Mouse (Mus musculus): ENCODE measurements around the gene Saysd1.

The Saysd1 gene

DNA sequence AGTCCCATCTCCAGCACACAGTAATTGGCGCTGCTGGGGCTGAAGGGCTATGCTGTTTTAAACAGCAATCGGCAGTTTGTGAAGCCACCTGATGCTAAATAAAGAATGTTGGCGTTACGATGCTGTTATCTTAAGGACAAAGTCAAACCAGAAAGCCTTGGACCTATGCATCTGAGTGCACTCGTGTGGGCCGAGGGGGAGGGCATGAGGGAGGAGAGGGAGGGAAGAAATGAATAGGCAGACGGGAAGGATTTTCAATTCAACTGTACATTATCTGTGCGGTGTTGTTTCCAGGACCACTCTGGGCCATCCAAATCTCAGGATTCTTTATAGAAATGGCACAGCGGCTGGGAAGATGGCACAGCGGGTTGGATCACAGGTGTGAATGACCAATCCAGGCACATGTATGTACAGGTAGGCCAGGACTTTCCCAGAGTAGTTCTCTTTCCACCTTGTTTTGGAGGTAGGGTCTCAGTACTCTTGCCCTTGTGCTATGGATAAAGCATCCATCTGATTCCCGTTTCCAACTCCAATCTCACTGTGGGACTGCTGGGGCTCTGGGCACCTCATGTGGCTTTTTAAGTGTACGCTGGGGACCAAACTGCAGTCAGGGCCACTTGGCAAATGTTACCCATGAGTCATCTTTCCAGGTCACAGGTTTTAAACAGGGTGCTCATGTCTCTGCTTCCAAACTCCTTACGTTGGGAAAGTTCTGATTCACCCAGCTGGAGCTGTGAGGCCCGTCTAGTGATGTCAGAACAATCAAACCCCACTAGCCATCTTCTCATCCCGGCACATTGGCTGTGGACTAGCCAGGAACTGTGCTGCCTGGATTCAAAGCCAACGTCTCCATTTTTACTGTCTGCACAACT, at the start of gene Saysd1:
Saysd1 (minus strand) TSS at position 51 of the 872 bp plus-strand sequence.
- no peak for DNase-seq

DNA sequence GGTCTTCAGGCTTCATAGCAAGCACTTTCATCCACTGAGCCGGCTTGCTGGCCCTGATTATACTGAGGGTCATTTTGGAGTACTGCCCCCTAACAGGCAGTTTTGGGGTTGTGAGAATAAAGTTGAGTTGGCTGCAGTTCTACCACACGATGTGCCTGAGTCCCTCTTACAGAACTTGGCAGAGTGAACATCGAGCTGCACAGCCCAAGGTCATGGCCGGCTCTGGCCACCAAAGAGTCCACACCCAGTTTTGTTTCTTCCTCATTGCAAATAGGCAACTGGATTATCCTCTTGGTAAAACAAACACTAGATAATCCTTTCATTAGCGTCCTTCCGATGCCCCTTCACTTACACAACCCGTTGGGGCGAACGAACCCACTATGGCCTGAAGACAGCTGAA, 47.1 kb upstream of the Saysd1 start:
- no peak for DNase-seq

DNA sequence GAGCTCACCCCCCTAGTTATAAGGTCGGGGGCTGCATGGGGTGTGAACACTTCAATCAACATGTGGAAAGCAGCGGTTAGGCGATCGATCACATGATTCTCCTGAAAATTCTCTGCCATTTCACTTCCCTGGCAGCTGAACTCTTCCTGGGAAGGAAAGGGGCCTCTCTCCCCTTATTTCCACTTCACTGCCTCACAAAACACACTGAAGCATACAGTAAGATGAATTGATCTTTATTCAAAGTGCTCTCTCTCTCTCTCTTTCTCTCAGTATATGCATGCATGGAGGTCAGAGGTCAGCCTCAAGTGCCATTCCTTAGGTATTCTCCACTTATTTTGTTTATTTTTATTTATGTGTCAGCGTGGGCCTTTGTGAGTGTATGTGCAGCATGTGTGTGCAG, 45.4 kb upstream of the Saysd1 start:
- no peak for DNase-seq

DNA sequence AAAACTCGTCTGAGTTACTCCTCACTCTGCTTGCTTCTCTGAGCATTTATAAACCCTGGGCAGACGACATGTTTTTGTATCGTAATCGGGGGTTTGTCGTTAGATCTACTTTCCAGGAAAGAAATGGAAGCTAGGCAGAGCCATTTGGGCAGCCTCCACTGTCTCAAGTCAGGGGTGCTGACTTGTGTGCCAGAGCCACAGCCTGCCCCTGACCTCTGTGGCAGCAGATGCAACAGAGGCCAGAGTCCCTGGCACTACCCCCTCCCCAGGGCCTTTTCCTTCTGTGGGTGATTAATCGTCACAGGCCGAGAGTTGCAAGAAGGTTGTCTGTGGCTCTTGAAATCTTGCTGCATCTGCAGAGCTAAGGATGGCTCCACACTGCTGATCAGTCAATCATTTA, 44.3 kb upstream of the Saysd1 start:
- no peak for DNase-seq

DNA sequence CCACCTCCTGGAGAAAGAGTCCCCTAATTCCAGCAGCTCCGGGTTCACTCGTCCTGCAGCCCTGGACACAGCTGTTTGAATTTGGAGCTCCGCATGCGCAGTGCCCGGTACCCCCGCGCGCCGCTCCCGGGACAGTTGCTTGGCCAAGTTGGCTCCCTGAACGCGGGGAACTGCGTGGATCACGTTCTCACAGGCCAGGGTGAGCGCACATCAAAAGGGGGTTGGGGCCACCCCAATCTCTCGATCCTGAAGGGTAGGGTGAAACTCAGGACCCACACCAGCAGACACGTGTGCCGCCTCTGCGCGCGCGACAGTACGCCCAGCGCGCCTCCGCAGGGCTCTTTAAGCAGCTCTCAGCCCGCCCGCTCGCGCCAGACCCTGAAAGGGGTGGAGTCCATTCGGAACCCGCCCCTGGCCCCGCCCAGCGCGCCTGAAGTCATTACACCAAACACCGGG, 43.2 kb upstream of the Saysd1 start, which contains the start of gene Kcnk5:
Kcnk5 (minus strand) TSS at position 344 of the 456 bp plus-strand sequence.
- DNase-seq: peak; percentile 57

DNA sequence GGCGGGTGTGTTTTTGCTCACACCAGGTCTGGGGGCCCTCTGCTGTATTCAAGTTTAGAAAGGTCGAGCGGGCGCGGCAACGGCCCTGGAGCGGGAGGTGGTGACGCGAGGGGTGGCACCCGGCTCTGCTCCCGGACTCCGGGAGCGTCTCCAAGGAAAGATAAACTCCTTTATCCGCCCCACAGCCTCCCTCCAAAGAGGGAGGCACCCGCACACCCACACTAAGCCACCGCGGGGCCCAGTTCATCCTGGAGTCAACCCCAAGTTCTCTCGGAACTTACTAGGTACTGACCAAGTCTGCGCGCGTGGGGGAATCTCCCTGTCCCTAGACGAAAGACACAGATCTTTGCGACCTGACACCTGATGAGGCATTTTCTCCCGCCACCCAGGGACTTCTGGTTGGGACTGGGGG, 42.4 kb upstream of the Saysd1 start:
- no peak for DNase-seq

DNA sequence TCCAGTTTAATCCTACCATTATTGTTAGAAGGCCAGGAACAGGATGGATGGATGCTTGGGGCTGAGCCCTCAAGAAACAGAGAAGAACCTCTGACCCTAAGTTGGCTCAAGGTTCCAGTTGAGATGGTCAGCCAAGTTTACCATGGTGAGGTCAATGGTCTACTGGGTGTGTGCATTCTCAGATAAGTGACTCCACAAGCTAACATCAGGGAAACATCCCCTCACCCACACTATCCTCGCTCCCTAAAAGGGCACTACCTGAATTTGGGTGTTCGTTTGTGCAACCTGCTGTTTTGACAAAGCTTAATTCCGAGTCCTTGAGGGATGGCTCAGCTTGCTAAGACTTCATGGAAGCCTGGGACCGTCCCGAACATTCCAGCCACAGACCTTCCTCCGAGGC, 42.0 kb upstream of the Saysd1 start:
- no peak for DNase-seq

DNA sequence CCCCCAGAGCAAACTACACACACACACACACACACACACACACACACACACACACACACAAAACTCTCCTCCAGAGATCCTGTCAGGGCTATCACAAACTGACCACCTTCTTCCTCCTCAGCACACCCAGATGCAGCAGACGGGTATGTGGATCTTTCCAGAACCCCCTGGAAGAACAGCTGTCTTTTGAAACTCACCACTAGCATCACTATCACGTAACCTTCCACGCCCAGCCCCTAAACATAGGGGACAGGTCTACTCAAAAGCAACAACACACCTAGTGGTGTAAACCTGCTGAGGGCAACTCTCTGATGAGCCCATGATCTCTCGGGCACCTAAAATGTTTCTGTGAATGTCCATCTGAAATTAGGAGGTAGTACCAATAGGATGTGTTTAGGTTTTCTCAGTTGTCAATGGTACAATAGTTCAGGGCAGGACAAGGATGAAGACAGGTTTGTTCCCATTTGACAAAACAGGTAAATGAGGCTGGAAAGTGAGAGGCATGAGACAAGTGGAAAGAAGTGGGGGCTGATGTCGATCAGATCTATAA, 41.5 kb upstream of the Saysd1 start:
- DNase-seq: no peak

DNA sequence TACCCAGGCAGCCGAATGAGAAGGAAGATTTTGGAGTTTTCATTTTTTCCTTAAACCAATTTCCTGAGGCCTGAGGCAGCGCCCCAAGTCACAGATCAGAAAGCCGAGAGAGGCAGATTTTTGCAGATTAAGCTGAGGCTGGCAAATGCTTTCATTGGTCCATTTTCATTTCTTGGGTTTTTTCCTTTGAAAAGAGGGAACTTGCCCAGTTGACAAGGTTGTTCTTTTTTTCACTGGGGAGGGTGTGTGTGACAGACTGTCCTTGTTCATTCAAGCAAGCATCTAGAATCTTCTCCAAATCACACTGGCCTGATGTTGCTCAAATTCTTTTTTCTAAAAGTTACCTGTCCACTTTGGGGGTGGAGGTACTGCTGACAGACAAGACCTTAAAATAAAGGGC, 40.7 kb upstream of the Saysd1 start:
- DNase-seq: no peak

DNA sequence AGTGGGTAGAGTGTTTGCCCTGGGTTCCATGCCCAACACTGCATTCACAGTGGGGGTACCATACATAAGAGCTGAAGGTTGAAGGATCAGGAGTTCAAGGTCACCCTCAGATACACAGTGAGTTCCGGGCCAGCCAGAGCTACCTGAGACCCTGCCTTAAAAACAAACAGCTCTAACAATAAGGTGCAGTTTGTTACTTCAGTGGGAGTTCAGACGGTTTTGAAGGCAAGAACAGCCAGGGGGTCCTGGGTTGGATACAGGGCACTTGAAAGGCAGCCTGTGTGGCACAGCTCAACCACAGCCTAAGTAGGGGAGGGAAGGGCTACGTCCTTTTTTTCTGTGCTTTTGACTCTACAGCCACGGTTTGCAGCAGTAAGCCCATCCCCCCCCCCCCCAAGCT, 40.3 kb upstream of the Saysd1 start:
- DNase-seq: no peak

DNA sequence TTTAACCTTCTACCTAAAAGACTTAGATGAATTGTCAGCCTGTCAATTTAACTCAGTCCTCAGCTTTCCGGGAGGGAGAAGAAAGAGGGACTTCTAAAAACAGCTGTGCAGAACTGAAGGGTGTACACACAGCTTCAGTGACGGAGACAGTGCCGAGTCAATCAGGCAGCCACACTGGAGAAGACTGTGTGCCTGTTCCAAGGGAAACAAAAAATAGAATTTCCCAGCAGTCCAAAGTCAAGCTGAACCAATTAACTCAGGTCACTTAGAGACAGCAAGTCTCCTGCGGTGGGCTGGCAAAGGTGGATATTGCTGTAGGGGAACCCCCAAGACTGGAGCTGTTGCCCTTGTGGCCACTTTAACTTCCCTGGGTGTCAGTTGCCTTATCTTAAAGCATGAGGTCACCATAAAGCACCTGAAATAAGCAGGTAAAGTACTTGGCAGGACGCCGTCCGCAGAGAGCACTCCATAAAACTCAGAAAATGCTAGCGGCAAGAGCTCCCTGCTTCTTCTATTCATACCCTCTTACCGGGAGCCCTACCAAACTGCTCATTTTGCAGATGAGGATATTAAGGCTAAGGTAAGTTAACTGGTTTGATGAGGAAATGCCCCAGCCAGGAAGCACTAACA, 39.3 kb upstream of the Saysd1 start:
- no peak for DNase-seq

DNA sequence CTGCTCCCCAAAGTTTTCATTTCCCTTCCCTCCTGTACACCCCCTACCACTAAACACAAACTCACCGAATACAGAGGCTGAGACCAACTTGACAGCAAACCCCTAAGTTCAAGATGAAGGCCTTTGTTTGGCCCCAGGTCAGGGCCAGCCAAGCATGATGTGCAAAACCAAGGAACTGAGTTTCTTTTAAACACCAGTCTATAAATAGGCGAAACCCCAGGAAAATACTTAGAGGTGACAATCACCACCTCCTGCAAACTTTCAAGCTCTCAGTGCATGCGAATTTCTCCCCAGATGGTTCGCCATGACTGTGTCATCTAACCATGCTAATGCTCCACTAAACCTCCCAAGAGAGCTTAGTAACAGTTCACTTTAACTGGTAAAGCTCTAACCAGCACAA, 37.4 kb upstream of the Saysd1 start:
- DNase-seq: no peak

DNA sequence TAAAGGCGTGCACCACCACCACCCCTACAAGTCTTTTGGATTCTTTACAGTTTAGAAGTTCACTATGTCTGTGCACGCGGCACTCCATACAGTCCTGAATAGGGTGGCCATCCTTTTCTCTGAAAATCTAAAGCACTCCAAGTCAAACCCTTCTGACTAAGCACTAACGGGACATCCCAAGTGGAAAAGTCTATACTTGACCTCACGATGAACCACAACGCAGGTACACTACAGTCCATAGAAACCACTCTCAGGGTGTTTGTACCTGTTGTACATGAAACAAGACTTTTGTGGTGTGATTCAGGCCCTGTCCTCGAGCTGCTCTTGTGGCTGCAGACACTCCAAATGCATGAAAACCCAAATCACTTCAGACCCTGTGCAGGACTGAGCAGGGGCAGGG, 36.8 kb upstream of the Saysd1 start:
- no peak for DNase-seq

DNA sequence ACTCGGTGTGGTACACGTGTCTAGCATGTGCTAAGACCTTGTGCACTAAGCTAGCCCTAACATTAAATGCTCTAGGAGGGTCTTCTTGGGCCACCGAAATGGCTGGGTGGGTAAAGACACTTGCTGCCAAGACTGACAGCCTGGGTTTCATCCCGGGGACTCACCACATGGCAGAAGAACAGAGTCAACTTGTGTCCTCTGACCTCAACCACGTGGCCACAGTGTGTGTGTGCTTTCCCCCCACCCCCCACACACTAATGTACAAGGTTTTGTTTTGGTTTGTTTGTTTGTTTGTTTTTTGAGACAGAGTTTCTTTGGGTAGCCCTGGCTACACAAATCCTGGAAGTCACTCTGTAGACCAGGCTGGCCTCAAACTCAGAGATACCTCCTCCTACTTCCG, 36.4 kb upstream of the Saysd1 start:
- no peak for DNase-seq

DNA sequence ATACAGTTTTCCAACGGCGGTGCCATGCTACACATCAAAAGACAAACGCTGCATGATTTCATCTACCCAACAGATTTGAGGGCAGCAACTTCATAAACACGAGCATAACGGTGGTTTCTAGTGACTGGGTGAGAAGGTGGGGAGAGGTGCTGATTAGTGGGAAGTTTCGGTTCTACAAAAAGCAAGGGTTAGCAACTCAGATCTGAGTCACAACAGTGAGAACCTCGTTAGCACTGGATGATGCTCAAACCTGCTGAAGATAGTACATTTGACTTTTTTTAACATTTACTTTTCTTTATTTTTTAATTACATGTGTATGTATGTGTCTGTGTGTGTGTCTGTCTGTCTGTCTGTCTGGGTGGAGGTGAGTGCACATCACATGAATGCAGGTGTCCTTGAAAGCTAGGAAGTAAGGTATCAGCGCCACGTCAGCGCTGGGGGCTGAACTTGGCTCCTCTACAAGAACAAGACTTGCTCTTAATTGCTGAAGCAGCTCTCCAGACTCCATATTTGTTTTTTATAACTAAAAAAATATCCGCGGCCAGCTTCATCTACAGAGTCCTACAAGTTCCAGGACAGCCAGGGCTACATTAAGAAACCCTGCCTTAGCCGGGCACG, 35.6 kb upstream of the Saysd1 start:
- no peak for DNase-seq

DNA sequence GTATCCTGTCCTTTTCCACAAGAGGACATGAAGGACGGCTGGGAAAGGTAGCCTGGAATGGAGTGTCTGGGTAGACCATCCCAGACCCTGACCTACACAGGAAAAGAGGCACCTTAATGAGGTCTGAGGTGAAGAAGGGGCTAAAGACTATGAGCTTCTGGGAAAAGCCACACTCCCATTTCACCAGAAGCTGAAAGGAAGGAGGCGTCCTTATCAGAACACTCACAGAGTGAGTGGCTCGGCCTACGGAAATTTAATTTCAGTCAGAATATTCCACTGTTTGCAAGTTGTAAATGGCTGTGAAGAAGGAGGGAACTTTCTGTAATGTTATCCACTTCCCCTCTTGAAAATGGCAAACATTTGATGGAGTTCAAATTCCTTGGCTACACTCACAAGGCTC, 34.6 kb upstream of the Saysd1 start:
- DNase-seq: no peak

DNA sequence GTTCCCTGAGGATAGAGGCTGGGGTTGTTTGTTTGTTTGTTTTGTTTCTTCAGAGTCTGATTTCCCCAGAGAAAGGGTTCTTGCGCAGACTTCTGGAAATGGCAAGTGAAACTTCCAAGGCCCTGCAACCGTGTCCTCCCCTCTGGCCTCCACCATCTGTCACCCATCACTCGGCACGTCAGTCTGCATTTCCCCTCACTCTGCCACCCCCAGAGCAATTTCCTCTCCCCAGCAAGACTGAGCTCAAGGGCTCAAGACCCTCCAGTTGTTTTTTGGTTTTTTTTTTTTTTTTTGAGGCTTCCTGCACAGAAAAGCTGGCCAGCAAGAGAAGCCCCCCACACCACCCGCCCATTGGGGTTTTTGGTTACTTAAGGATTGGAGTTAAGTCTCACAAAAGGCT, 34.2 kb upstream of the Saysd1 start:
- no peak for DNase-seq

DNA sequence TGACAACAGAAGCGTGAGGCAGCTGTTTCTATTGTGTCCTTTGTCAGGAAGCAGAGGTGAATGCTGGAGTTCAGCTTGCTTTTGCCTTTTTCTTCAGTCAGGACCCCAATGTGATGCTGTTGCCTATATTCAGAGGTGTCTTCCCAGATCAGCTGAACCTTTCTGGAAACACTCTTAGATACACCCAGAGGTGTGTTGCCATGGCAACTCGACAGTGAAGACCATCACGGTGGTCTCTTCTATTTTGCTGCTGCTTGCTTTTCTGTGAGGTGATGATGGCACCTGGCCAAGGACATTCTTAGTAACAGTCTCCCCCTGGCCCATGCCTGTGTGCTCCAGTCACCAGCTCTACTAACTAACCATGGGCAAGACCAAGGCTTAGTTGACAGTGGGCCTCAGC, 33.5 kb upstream of the Saysd1 start:
- no peak for DNase-seq

DNA sequence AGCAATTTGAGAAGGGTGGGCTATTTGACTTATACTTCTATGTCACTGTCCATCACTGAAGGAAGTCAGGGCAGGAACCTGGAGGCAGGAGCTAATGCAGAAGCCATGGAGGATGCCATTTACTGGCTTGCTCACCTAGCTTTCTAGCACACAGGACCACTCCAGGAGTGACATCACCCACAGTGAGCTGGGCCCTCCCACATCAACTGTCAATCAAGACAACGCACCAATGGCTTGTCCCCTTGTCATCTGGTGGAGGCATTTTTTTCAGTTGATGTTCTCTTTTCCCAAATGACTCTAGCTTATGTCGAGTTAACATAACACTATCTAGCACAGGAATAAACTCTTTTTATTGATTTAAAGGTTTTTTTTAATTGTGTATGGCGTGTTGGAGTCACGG, 30.9 kb upstream of the Saysd1 start:
- DNase-seq: no peak

DNA sequence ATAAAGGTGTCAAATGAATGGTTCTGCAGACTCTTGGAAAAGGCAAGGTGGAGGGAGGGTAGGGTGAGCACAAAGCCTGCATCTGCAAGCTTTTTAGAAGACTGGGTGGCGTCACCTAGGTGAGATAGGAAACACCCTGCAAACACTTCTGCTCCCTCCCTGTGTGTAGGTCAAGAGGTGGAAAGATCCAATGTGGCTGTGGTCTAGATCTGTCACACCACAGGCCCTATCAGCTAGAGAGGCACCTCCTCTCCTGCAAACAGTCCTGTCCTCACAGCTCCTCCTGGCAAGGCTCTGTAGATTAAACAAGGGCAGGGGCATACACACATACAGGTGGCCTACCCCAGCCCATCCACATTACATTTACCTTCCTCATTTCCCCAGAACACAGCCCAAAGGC, 30.1 kb upstream of the Saysd1 start:
- DNase-seq: no peak

DNA sequence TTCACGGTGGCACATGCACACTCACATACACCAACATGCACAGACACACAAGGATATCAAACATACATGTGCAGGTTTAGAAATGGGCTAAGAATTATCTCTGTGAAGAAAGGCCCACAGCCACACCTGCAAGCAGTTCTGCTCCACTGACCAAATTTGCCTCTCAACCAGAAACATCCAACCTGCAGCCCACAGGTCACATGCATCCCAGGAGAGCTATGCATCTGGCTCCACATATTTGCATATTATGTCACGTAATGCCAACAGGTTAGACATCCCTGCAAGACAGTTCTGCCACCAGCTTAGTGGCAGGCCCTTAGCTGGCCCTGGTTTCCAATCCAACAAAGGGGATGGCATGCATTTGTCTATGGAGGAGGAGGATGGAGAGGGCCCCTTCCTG, 29.7 kb upstream of the Saysd1 start:
- DNase-seq: no peak

DNA sequence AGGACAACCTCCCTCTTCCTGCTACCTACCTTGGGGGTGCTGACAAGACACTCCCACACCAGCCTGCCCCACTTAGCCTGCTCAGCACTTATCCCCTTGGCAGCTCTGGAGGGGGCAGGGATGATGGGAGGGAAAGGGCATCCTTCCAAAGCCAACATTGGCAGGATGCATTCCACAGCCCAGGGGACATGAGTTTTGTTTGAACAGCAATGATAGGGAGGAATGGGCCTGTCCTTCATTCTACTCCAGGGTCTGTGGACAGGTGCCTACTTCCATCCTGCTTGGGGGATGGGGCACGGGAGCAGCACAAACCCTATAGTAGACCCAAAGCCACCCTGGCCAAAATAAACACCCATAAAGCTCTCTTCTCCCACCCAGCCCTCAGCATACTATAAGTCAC, 27.1 kb upstream of the Saysd1 start:
- no peak for DNase-seq

DNA sequence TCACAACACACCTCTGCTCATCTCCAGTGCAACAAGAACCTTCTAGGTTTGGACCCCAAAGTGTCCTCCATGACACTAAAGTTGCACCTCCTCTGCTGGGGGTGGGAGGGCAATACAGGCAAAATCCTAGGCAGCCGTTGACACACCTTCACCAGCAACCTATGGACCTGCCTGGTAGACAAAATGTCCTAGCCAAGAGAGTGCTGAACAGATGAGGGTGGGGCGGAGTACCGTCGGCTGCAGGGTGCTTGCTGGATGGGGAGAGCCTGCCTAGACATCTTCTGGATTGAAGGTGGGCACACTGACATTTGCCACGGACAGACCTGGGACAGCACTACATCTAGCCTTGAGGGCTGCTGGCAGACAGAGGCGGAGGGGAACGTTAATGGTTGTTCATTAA, 26.1 kb upstream of the Saysd1 start:
- DNase-seq: no peak

DNA sequence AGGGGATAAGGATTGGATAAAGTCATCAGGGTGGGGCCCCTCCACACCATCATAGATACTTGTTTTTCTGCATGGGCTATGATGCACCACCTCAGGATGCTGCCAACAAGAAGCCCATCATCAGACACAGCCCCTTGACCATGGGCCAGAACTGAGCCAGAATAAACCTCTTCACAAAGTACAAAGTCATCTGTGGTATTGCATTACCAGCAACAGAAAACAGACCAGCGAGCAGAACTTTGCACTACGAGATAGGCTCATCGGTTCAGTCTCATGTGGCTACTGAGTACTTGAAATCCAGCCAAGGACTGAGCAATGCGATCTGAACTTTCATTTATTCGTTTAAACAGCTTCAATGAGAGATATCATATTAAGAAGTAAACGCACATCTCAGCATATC, 24.4 kb upstream of the Saysd1 start:
- DNase-seq: no peak
